Mouse (Mus musculus) central nervous system, embryonic 14 days (tissue): ENCODE measurements around the gene Hook2. TPM values are rescaled to one million over a fixed set of nuclear protein-coding genes. Genes with fewer than 3 reads are reported as not detected.

ENCODE experiments used
- polyA plus RNA-seq: library from polyadenylated mRNA; depleted of rRNA; stranded (reverse); fragments of >200 nt; gene quantifications from 2 replicates; pipeline ENCODE4 v1.2.3, GENCODE M21; 2012; rRNA removed

Gene Hook2
- polyA plus RNA-seq, result 27.3 and 30.0 TPM in 2 replicates

DNA sequence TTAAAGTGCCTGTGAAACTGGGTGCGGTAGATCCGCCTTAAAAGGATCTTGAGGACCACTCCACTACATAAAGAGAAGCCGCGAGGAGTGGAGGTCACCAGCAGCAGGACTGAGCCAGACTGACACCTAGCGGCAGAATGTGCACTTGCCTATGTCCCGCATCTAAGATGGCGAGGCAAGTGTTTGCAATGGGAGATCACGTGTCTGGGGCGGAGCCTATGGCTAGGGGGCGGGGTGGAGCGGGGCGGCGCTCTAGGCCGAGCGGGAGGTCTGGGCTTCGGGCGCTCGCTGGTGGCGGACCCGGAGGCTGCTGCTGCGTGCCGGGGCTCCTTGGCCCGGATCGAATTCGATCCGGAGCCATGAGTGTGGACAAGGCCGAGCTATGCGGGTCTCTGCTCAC lies at the start of gene Hook2:
TSS of gene Hook2 (plus strand) at position 255 of the 400 bp plus-strand sequence.

DNA sequence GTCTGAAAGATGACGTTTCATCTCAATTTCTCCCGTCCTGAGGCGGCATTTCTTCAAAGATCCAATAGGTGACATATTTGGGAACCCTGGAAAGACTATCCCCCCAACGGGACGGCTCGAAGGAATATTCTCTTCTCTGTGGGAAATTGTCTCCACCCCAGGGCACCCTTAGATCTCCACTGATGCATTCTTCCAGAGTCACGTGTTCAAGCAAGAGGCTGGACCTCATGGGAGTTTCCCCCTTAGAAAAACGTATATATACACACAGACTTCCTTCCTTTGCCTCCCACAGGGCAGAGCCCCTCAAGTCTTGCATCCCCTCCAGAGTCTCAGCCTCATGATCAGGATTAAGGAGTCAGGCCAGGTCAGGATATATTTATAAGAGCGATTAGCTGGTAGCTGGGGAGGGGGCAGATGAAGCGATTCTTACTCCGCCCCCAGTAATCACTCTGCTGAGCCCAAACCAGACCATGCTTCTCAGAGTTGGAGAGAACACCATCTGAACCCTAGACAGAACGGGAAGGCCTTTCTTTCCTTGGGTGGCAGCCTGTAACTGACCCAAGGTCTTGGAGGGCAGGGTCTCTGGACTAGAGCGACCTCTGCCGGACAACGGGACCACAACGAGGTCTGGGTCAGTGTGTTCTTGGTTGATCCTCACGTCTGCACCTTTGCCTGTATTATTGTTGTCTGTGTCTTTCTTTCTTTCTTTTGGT lies 43.7 kb upstream of the Hook2 start, which contains the start of gene Rtbdn:
TSS of gene Rtbdn (plus strand) at position 464 of the 713 bp plus-strand sequence.

DNA sequence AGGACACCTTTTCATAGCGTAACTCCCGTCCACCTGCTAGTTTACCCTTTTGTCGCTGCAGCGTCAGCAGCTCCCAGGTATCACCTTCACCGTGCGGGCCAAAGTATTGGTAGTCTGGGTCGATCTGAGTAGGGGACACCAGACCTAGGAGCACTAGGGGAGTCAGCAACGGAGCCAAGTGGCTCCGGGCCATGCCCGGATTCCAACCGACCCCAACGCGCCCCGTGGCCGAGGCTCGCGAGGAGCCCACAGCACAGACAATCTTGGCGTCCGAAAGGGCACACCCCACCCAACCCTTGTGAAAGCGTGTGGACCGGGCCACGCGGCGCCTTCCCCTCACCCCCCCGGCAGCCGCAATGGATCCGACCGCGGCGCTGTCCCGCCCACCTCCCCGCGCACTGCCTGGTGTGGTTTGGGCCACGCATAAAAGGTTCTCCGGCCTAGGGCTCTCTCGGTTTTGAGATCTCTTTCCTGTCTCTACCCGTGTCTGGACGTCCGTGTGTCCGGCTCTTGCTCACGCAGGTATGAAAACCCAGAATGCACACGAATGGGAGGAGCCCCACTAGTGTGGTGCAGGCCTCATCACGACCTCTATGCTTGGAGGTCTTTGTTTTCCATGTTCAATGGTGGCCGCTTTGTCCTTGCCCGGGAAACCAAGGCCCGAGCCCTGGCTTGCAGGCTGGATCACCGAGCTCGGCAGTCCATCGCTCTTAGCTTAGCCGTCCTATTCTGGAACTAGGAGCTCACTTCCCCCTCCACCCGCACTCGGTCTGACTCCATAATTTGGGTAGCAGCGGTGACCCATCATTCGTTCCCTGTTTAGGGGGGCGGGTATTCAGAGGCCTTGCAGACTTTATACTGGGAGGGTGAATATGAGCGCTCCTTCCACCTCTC lies 20.9 kb upstream of the Hook2 start, which contains the start of the genes Gm49661, Prdx2 and Rnaseh2a:
TSS of gene Gm49661 (minus strand) at position 193 of the 894 bp plus-strand sequence.
TSS of gene Prdx2 (plus strand) at position 347 of the 894 bp plus-strand sequence.
TSS of gene Rnaseh2a (minus strand) at position 527 of the 894 bp plus-strand sequence.

DNA sequence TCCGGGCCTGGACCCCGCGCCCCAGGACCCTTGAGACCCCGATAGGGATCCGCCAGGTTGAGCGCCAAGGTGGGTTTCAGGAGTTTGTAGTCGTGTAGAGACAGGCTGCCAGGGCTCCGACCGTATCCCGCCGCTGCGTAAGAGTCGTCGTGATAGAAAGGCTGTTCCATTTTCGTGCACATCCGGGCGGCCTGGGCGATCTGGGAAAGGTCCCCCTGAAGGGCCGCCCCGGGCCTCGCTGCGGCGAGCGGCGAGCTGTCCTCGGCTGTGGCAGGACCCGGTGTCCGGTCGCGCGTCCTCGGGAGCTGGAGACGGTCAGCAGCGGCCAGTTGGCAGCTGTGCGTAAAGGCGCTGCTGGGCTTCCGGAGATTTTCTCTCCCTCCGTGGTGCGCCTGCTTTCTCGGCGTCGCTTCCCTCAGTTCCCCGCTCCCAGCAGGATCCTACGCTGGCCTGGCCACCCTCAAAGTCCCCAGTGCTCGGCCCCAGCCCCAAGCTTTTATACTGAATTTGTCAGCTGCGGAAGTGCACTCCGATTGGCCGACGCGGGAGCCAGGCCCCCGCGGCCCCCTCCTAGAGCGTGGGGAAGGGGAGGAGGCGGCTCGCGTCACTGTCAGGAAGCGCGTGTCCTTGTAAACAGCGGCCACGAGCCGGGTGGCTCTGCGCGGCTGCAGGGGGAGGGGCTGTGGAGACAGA lies 12.0 kb upstream of the Hook2 start, which contains the start of gene Junb:
TSS of gene Junb (minus strand) at position 471 of the 693 bp plus-strand sequence.

DNA sequence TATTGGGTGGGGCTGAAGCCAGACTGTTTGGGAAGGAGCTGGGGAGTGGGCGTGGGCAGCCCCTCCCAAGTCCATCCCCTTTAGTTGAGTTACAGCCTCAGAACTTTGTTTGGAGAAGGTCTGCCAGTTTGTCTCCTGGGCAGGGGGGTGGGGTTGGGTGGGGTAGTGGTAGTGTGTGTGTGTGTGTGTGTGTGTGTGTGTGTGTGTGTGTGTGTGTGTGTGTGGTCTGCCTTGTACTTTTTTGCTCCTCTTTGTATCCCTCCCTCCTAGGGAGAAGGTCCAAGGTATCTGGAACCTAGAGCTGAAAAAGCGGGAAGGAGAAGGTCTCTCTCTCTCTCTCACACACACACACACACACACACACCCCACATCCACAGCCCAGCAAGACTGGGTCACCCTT lies 24.0 kb downstream of the Hook2 start, which contains the start of gene Best2:
TSS of gene Best2 (minus strand) at position 101 of the 400 bp plus-strand sequence.

DNA sequence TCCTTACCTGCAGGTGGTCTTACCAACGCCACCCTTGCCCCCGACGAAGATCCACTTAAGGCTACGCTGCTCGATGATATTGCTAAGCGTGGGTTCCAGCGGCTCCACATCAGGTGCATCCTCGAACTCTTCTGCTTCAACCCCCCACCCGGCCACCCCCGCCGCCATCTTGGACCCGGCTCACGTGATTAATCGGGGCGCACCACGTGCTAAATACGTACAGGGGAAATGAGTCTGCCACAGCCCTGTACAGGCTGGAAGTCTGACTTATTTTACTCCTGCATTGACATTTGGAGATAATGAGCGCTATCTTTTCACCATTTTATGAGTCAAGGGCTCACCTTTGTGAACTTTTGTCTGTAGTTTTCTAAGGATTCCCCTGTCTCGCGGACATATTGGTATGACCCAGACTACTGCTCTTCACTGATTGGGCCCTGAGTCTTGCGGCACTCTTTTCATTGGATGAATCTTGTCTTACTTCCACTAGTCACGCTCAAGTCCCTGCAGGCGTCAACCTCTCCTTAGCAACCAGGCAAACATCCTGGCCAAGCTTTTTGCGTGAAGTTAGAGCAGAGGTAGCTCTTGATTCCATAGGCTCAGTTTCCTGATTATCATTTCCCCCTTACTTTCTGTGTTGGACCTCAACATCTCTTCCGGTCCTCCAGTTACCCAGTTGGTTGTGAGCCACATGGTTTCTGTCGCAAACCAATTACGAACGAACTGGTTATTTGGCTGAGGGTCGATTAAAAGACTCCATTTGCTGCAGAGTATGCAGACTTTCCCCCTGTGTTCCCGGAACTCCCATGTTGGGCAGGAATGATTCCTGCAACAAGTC lies 34.9 kb downstream of the Hook2 start, which contains the start of gene Asna1:
TSS of gene Asna1 (minus strand) at position 184 of the 835 bp plus-strand sequence.

DNA sequence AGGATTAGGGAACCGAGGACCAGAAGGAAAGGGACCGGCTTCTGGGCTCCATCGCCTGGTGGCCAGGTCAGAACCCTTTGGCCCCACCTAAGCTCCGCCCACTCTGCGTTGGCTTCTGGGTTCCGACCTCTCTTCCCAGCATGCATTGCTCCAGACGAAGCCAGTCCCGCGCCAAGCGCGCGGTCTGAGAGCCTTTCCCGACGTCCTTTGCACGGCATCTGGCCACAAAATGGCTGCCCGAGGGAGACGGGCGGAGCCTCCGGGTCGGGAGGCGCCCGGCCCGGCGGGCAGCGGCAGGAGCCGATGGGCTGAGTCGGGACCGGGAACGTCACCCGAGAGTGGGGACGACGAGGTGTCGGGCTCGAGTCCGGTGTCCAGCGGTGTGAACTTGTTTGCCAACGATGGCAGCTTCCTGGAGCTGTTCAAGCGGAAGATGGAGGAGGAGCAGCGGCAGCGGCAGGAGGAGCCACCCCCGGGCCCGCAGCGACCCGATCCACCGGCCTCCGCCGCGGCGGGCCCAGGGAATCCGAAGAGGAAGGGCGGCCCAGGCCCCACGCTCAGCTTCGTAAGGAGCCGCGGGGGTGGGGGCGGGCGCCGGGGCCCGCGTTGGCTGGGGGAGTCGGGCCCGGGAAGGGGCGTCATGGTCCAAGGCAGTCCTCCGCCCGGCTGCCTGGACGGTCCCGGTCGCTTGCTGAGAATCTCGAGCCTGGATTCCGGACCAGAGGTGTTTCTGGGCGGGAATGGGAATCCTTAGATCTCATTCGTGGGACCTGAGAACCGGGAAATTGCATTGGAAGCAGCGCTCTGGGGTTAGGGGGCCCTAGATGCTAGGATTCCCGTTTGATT lies 36.5 kb downstream of the Hook2 start, which contains the start of gene Trir:
TSS of gene Trir (plus strand) at position 154 of the 846 bp plus-strand sequence.

DNA sequence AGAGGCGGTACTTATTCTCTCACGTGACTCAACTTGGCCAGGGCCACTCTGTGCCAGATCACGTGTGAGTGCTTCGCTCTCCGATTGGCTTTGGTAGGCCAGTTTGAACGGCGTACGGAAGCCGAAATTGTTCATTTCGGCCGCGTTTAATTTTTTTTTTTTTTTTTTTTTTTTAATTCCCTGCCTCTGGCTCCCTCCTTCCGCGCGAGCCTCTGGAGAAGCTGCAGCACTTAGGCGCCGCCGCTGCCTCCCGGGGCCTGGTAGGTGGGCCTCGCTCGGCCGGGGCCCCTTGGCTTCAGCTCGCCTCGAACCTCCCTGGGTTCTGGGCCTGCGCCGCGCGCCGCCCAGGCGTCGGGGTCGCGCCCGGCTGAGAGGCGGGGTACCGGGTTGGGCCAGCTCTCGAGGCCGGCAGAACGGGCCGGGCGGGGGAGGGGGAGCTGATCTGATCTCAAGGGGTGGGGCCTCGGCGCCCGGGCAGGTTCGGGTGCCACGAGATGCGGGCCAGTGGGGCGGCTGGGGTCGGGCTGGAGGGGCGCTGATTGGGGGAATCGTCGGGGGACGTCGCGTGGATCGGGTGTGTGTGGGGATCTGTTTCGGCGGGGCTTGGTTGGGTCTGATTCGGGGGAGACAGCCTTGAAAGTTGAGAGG lies 46.4 kb downstream of the Hook2 start, which contains the start of gene Tnpo2:
TSS of gene Tnpo2 (plus strand) at position 198 of the 648 bp plus-strand sequence.

Other genes with a start within 250 kb of the Hook2 start
- 53.5 and 59.2 TPM in 2 replicates for gene Nfix, start 190.3 kb upstream of the Hook2 start, polyA plus RNA-seq
- 8.7 and 9.3 TPM in 2 replicates for gene Dand5, start 167.8 kb upstream of the Hook2 start, polyA plus RNA-seq
- gene Gadd45gip1, start 159.1 kb upstream of the Hook2 start, polyA plus RNA-seq, result 37.6 and 41.9 TPM in 2 replicates
- gene Rad23a, start 149.9 kb upstream of the Hook2 start, polyA plus RNA-seq, result 66.8 and 71.5 TPM in 2 replicates
- 455 and 581 TPM in 2 replicates for gene Calr, start 143.7 kb upstream of the Hook2 start, polyA plus RNA-seq
- 123 and 124 TPM in 2 replicates for gene Farsa, start 133.6 kb upstream of the Hook2 start, polyA plus RNA-seq
- gene Syce2, start 118.5 kb upstream of the Hook2 start, polyA plus RNA-seq, result 26.9 and 31.5 TPM in 2 replicates
- gene Gcdh, start 96.7 kb upstream of the Hook2 start, polyA plus RNA-seq, result 57.8 and 58.3 TPM in 2 replicates
- 0.66 and 0.96 TPM in 2 replicates for gene Klf1, start 88.7 kb upstream of the Hook2 start, polyA plus RNA-seq
- gene Dnase2a, start 82.0 kb upstream of the Hook2 start, polyA plus RNA-seq, result 6.6 and 7.6 TPM in 2 replicates
- 104 and 112 TPM in 2 replicates for gene Mast1, start 53.2 kb upstream of the Hook2 start, polyA plus RNA-seq
- 6.7 TPM in 2 replicates for gene Rtbdn, start 43.6 kb upstream of the Hook2 start, polyA plus RNA-seq
- 0.32 TPM in 1 of 2 replicates, not detected in the other for gene Gm49661, start 21.2 kb upstream of the Hook2 start, polyA plus RNA-seq
- gene Prdx2, start 21.0 kb upstream of the Hook2 start, polyA plus RNA-seq, result 811 and 935 TPM in 2 replicates
- gene Rnaseh2a, start 20.8 kb upstream of the Hook2 start, polyA plus RNA-seq, result 58.0 and 61.0 TPM in 2 replicates
- gene Junb, start 11.9 kb upstream of the Hook2 start, polyA plus RNA-seq, result 7.7 and 9.6 TPM in 2 replicates
- gene Best2, start 23.9 kb downstream of the Hook2 start, polyA plus RNA-seq, result 0.06 TPM in 2 replicates
- gene Asna1, start 34.7 kb downstream of the Hook2 start, polyA plus RNA-seq, result 218 and 232 TPM in 2 replicates
- 208 and 219 TPM in 2 replicates for gene Trir, start 36.2 kb downstream of the Hook2 start, polyA plus RNA-seq
- 104 and 108 TPM in 2 replicates for gene Tnpo2, start 46.3 kb downstream of the Hook2 start, polyA plus RNA-seq
- 84.0 and 96.1 TPM in 2 replicates for gene Fbxw9, start 69.5 kb downstream of the Hook2 start, polyA plus RNA-seq
- 0.70 and 0.73 TPM in 2 replicates for gene Gm5741, start 77.4 kb downstream of the Hook2 start, polyA plus RNA-seq
- 71.7 and 73.4 TPM in 2 replicates for gene Dhps, start 81.2 kb downstream of the Hook2 start, polyA plus RNA-seq
- 105 and 110 TPM in 2 replicates for gene Wdr83os, start 90.1 kb downstream of the Hook2 start, polyA plus RNA-seq
- 84.9 and 89.1 TPM in 2 replicates for gene Wdr83, start 90.7 kb downstream of the Hook2 start, polyA plus RNA-seq
- 20.3 and 26.4 TPM in 2 replicates for gene Man2b1, start 92.7 kb downstream of the Hook2 start, polyA plus RNA-seq
- 2.5 and 3.0 TPM in 2 replicates for gene Zfp791, start 132.5 kb downstream of the Hook2 start, polyA plus RNA-seq
- gene Cks1brt, start 161.3 kb downstream of the Hook2 start, polyA plus RNA-seq, result not detected in 2 replicates
- not detected in 2 replicates for gene Olfr371, start 235.4 kb downstream of the Hook2 start, polyA plus RNA-seq